Mouse (Mus musculus): ENCODE measurements around the gene Atp5g1.

Atp5g1 gene

DNA sequence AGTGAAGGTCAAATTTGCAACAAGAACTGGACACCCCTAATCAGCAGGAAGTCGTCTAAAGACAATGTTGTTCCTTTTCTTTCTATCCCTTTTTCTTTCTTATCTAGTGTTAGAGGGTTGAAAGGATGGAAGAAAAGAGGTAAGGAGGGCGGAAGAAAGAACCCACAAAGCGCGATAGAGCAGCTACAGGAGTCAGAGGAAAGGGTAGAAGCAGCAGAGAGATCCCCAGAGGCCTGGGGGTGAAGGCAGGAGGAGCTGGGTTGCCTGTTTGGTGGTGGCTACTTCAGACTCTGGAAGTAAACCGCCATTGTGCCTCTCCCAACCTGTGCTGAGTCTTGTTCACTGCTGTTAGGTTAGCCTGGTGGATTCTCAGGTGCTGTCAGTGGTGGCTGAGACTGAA is 47.3 kb downstream of the Atp5g1 start:
- DNase-seq (ENCODE audit: low spot score in 2 of 2), result no peak

DNA sequence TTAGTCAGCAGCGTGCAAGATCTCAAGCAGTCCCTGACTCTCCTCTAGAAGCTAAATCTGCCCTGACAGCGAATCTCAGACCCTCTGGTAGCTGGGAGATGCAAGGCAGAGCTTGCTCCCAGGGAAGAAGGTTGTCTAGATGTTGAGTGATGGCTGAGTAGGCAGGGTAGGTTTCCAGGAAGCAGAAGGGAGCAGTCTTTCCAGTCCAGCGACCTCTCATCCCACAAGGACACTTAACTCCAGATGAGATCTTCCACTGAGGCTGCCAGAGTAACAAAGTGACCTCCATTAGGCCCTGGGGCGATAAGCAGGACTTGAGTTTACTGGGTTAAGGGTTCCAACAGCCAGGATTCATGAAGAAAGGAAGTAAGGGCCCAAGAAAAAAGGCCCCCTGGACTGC is 54.8 kb downstream of the Atp5g1 start:
- no peak for DNase-seq (ENCODE audit: low spot score in 2 of 2)
